In the genomic region with DNA sequence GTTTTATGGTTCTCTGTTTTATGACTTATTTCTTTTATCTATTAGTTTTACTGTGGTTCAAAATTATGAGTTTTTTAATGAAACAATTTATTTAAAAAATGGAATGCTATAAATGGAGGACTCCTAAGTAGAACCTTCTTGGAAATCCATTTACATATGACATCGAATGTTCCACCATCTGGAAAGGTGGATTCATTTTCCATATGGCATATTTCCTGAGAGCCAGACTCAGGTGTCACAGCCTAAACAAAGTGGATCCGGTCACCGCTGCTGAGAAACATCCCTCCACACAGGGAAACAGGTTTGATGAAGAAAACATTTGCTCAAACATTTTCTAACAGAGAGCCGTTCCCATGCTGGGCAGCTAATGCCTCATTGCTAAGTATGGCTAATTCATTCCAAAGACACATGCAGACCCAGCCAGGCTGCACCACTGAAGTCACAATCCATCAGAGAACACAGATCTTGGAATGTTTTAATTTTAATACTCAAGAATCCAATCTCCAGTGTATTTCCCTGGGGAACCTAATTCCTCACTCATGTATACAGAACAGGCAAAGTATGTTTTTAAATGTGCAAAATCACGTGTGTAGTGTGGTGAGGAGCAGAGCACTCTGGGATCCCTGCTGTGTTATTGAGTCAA, we compare ENCODE assay signal across 23 mouse cellular contexts.
DNase-seq lines count a peak whose midpoint lies in the region; ATAC-seq lines count a peak whose summit lies in the region.
"Had no signal": no experiment of that assay in that cellular context is flagged by ENCODE, and none has a peak within 500 bp of the region (broad histone marks: within the 10 kb centered on the region; RNA-seq: fewer than 3 reads in every experiment).

No protein-coding gene starts in this region.

- H3K4me1 ChIP-seq in hindbrain, embryonic 13.5 days (replicated peaks), result peaks cover 5% of the 10 kb centered on the region
- 0 out of 2 replicates have a peak, but pooled peaks cover 3% of the 10 kb centered on the region for H3K4me1 ChIP-seq in hindbrain, embryonic 12.5 days
- no peaks in the 10 kb centered on the region; the same call in 1 of the 2 replicates for H3K4me1 ChIP-seq in limb, embryonic 12.5 days (replicated peaks)
- no peaks in the 10 kb centered on the region for H3K4me1 ChIP-seq in limb, embryonic 10.5 days
- no peaks in the 10 kb centered on the region for H3K4me1 ChIP-seq in limb, embryonic 13.5 days
- H3K4me1 ChIP-seq: embryonic facial prominence, embryonic 10.5 days; forebrain, embryonic 13.5 days; heart, embryonic 10.5 days had no signal

- H3K9me3 ChIP-seq in hindbrain, embryonic 13.5 days, result no peaks in the 10 kb centered on the region
- H3K9me3 ChIP-seq in hindbrain, embryonic 12.5 days (replicated peaks), result no peaks in the 10 kb centered on the region
- H3K9me3 ChIP-seq in limb, embryonic 12.5 days, result peaks cover 3% of the 10 kb centered on the region; the same call in 1 of the 2 replicates
- no peaks in the 10 kb centered on the region for H3K9me3 ChIP-seq in limb, embryonic 10.5 days (replicated peaks)
- no peaks in the 10 kb centered on the region for H3K9me3 ChIP-seq in limb, embryonic 13.5 days
- H3K9me3 ChIP-seq: embryonic facial prominence, embryonic 10.5 days; forebrain, embryonic 13.5 days; heart, embryonic 10.5 days had no signal

- no peak overlapping the region for H3K27ac ChIP-seq in hindbrain, embryonic 13.5 days
- H3K27ac ChIP-seq in hindbrain, embryonic 12.5 days, result no peak overlapping the region
- H3K27ac ChIP-seq in limb, embryonic 12.5 days, result no peak overlapping the region
- H3K27ac ChIP-seq in limb, embryonic 10.5 days, result no peak overlapping the region
- H3K27ac ChIP-seq in limb, embryonic 13.5 days, result no peak overlapping the region
- H3K27ac ChIP-seq: embryonic facial prominence, embryonic 10.5 days; forebrain, embryonic 13.5 days; heart, embryonic 10.5 days had no signal

- H3K4me3 ChIP-seq in hindbrain, embryonic 13.5 days, result no peak overlapping the region
- no peak overlapping the region for H3K4me3 ChIP-seq in hindbrain, embryonic 12.5 days
- H3K4me3 ChIP-seq in limb, embryonic 12.5 days (replicated peaks), result no peak overlapping the region
- H3K4me3 ChIP-seq in limb, embryonic 10.5 days, result no peak overlapping the region
- H3K4me3 ChIP-seq in limb, embryonic 13.5 days, result no peak overlapping the region
- H3K4me3 ChIP-seq: embryonic facial prominence, embryonic 10.5 days; forebrain, embryonic 13.5 days; heart, embryonic 10.5 days had no signal

- WGBS in hindbrain, embryonic 13.5 days, result 67% methylated on average over 5 of the region's 5 CpGs
- WGBS in hindbrain, embryonic 12.5 days, result 74% methylated on average over 5 of the region's 5 CpGs
- 53% methylated on average over 5 of the region's 5 CpGs for WGBS in limb, embryonic 12.5 days
- 85% methylated on average over 5 of the region's 5 CpGs for WGBS in limb, embryonic 10.5 days
- WGBS in limb, embryonic 13.5 days, result 48% methylated on average over 5 of the region's 5 CpGs

- H3K9ac ChIP-seq in hindbrain, embryonic 13.5 days, result no peak overlapping the region
- H3K9ac ChIP-seq in hindbrain, embryonic 12.5 days, result no peak overlapping the region
- no peak overlapping the region for H3K9ac ChIP-seq in limb, embryonic 12.5 days (replicated peaks)
- no peak overlapping the region for H3K9ac ChIP-seq in limb, embryonic 13.5 days
- H3K9ac ChIP-seq: forebrain, embryonic 13.5 days; forebrain, postnatal 0 days had no signal

- no peak overlapping the region for H3K4me2 ChIP-seq in hindbrain, embryonic 13.5 days
- H3K4me2 ChIP-seq in hindbrain, embryonic 12.5 days (replicated peaks), result no peak overlapping the region
- no peak overlapping the region for H3K4me2 ChIP-seq in limb, embryonic 12.5 days
- no peak overlapping the region for H3K4me2 ChIP-seq in limb, embryonic 13.5 days (replicated peaks)
- H3K4me2 ChIP-seq: forebrain, embryonic 13.5 days had no signal

- DNase-seq in limb, embryonic 10.5 days (ENCODE audit: low spot score), result no peak
- DNase-seq in frontal cortex, postnatal 10 days (ENCODE audit: low spot score in 2 of 2), result no peak
- DNase-seq: adrenal gland, postnatal 14 days; cerebellum, adult 11-12 months; cerebellum, adult 9-10 months; cerebellum, postnatal 25 days; forebrain, postnatal 0 days; gastrocnemius, postnatal 10 days; heart, adult 18-20 months; heart, postnatal 10 days; heart, postnatal 4 days had no signal

- H3K27me3 ChIP-seq in hindbrain, embryonic 13.5 days, result no peaks in the 10 kb centered on the region
- no peaks in the 10 kb centered on the region for H3K27me3 ChIP-seq in hindbrain, embryonic 12.5 days
- H3K27me3 ChIP-seq in limb, embryonic 12.5 days, result no peaks in the 10 kb centered on the region
- no peaks in the 10 kb centered on the region for H3K27me3 ChIP-seq in limb, embryonic 10.5 days (ENCODE audit: low read depth, poor library complexity, severe bottlenecking)
- no peaks in the 10 kb centered on the region for H3K27me3 ChIP-seq in limb, embryonic 13.5 days
- H3K27me3 ChIP-seq: CH12.LX; forebrain, embryonic 13.5 days; Patski had no signal

- peak; percentile 71; the same call in 1 of the 2 replicates for ATAC-seq in hindbrain, embryonic 13.5 days (ENCODE audit: low FRiP score)
- ATAC-seq in hindbrain, embryonic 12.5 days (ENCODE audit: low FRiP score), result no peak
- ATAC-seq in limb, embryonic 12.5 days (ENCODE audit: insufficient number of reproducible peaks, insufficient read depth, low FRiP score, low TSS enrichment, low read depth), result peak; percentile 56; the same call in 1 of the 2 replicates
- peak; percentile 84 for ATAC-seq in limb, embryonic 13.5 days (ENCODE audit: low FRiP score, low read depth)
- ATAC-seq: activated CD4-positive, CD25-positive, alpha-beta regulatory T cell, adult 4 months; forebrain, embryonic 13.5 days; forebrain, postnatal 0 days; inflammation-experienced regulatory T-cells, adult 6 months; intestine, postnatal 0 days; Patski had no signal

- H3K36me3 ChIP-seq in hindbrain, embryonic 13.5 days, result no peaks in the 10 kb centered on the region
- no peaks in the 10 kb centered on the region for H3K36me3 ChIP-seq in hindbrain, embryonic 12.5 days
- no peaks in the 10 kb centered on the region for H3K36me3 ChIP-seq in limb, embryonic 12.5 days
- H3K36me3 ChIP-seq in limb, embryonic 10.5 days, result no peaks in the 10 kb centered on the region
- H3K36me3 ChIP-seq in limb, embryonic 13.5 days, result no peaks in the 10 kb centered on the region
- H3K36me3 ChIP-seq: embryonic facial prominence, embryonic 10.5 days; heart, embryonic 10.5 days had no signal
